Mouse (Mus musculus) intestine, postnatal 0 days (tissue): ENCODE results near the gene Elf1. TPM values are rescaled to one million over a fixed set of nuclear protein-coding genes. Genes with fewer than 3 reads are reported as not detected.

Experiments used
- ATAC-seq: fragments of 200-750 bp; cut with Nextera tagmentation; 2 replicates; pipeline ENCODE4 v1.8.0; 2017; ENCODE audit warnings: mild to moderate bottlenecking, moderate TSS enrichment, moderate library complexity
- H3K27ac ChIP-seq: fragments of 300-500 bp; sonication (generic); 2 replicates; pipeline ENCODE4 v1.5.1; 2014; ENCODE audit warnings: mild to moderate bottlenecking, low read depth, low read length, moderate library complexity
- H3K27me3 ChIP-seq: fragments of 300-500 bp; sonication (generic); replicated peaks from 2 replicates; pipeline ENCODE4 v1.6.1; 2014; ENCODE audit warnings: low read length, mixed read lengths; ENCODE audit not compliant: control insufficient read depth, insufficient read depth
- H3K36me3 ChIP-seq: fragments of 300-500 bp; sonication (generic); 2 replicates; pipeline ENCODE4 v1.6.1; 2014; ENCODE audit warnings: mild to moderate bottlenecking, moderate library complexity; ENCODE audit not compliant: control insufficient read depth, insufficient read depth
- H3K4me1 ChIP-seq: fragments of 300-500 bp; sonication (generic); replicated peaks from 2 replicates; pipeline ENCODE4 v1.6.1; 2014; ENCODE audit warnings: antibody characterized with exemption, low read length, mixed read lengths; ENCODE audit not compliant: control insufficient read depth, insufficient read depth
- H3K4me2 ChIP-seq: fragments of 300-500 bp; sonication (generic); replicated peaks from 2 replicates; pipeline ENCODE4 v1.6.1; 2014; ENCODE audit warnings: low read depth, mild to moderate bottlenecking, moderate library complexity
- H3K4me3 ChIP-seq: fragments of 300-500 bp; sonication (generic); 2 replicates; pipeline ENCODE4 v1.5.1; 2014; ENCODE audit warnings: low read depth, low read length
- H3K9ac ChIP-seq: fragments of 300-500 bp; sonication (generic); 2 replicates; pipeline ENCODE4 v1.6.1; 2014; ENCODE audit warnings: mild to moderate bottlenecking, low read depth, low read length
- H3K9me3 ChIP-seq: fragments of 300-500 bp; sonication (generic); 2 replicates; pipeline ENCODE4 v1.6.1; 2016; ENCODE audit warnings: mixed run types; ENCODE audit not compliant: control insufficient read depth
- CTCF ChIP-seq: sonication (generic); IDR thresholded peaks from 2 replicates; pipeline ENCODE4 v1.5.1; 2016; ENCODE audit warnings: low read depth, mild to moderate bottlenecking, control low read depth, antibody characterized with exemption, moderate library complexity
- WGBS: fragments of 180-500 bp; shearing (Covaris S2); extraction: QIAGEN DNeasy Blood & Tissue Kit; methylation state at CpG from one replicate; pipeline ENCODE4 v1.1.7; 2014; 5-methylcytosine and 5-hydroxymethylcytosine counted together
- polyA plus RNA-seq: library from polyadenylated mRNA; unstranded; fragments of >200 nt; fragmentation: Nextera tagmentation; extraction: Ambion mirVana; gene quantifications from 2 replicates; pipeline ENCODE4 v1.2.1, GENCODE M21; 2015

The Elf1 gene
- polyA plus RNA-seq, 1 experiment from 2014 or later, result 19.2 TPM

DNA sequence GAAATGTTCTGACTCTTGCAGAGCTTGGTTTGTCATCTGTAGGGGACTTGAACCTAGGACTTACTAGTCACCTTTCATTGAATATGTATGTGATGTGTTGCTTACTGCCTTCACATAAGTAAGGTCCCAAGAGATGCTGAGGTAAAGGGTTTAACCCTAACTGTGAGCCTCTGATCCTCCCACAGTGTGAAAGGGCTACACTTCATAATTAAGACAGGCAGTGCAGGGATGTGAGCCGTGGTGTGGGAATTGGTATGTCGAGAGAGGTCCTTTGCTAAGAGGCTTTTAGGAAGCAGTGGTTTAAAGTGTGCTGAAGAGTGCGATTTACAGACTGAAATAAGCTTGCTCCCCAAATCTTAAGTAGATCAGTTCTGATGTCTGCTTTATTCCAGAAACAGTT, 55.8 kb downstream of the Elf1 start:
- TF ChIP-seq CTCF, result no peak
- Histone ChIP-seq H3K9me3 (no peaks in the 10 kb centered on the region), H3K4me2 (no peak overlapping the region), H3K36me3 (peaks cover 8% of the 10 kb centered on the region), H3K4me1 (0 out of 2 replicates have a peak, but pooled peaks cover 6% of the 10 kb centered on the region), H3K27ac (no peak overlapping the region), H3K4me3 (no peak overlapping the region), H3K27me3 (no peaks in the 10 kb centered on the region), H3K9ac (no peak overlapping the region)
- WGBS, result 76% methylated on average over 3 of the region's 3 CpGs
- ATAC-seq, result no peak

DNA sequence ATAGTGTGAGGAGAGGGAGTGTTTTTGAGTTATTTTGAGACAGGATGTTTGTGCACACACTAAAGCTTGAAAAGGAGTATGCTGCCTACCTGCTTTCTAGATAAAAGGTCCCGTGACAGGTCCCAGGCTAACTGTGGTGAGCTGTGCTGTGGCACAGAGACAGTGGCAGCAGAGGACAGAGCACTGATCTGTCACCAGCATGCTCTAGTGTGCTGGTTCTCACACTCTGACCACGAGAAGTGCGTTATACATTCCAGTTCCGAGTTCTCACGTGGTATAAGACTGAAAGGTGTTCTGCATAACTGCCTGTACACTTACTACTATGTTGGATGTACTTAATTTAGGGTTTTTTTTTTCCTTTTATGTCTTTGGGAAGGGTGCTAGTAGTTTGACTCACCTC, 56.5 kb downstream of the Elf1 start:
- Histone ChIP-seq H3K27me3 (no peaks in the 10 kb centered on the region), H3K27ac (no peak overlapping the region), H3K4me2 (no peak overlapping the region), H3K9me3 (no peaks in the 10 kb centered on the region), H3K9ac (no peak overlapping the region), H3K36me3 (peaks cover 8% of the 10 kb centered on the region), H3K4me1 (0 out of 2 replicates have a peak, but pooled peaks cover 2% of the 10 kb centered on the region), H3K4me3 (no peak overlapping the region)
- ATAC-seq, result no peak
- 78% methylated on average over 5 of the region's 5 CpGs for WGBS
- TF ChIP-seq CTCF, result no peak

DNA sequence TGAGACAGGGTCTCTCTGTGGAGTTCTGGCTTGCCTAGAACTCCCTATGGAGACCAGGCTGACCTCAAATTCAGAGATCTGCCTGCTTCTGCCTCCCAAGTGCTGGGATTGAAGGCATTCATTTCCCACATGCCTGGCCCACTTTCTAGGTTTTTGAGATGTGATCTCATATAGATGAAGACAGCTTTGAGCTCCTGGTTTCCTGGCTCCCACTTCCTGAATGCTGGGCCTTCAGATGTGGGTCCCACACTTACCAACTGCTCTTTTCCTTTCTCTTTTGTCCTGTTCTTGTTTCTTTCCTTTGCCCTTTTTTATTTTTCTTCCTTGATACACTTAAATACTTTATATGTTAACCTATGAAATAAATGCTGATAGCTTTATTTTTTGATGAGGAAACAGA, 56.9 kb downstream of the Elf1 start:
- no peaks in the 10 kb centered on the region for H3K9me3 ChIP-seq
- ATAC-seq, result no peak
- TF ChIP-seq CTCF, result no peak
- no peak overlapping the region for H3K27ac ChIP-seq
- H3K4me1 ChIP-seq, result 0 out of 2 replicates have a peak, but pooled peaks cover 2% of the 10 kb centered on the region
- H3K36me3 ChIP-seq, result peaks cover 8% of the 10 kb centered on the region
- no peak overlapping the region for H3K9ac ChIP-seq
- no peak overlapping the region for H3K4me2 ChIP-seq
- no peaks in the 10 kb centered on the region for H3K27me3 ChIP-seq
- H3K4me3 ChIP-seq, result no peak overlapping the region

DNA sequence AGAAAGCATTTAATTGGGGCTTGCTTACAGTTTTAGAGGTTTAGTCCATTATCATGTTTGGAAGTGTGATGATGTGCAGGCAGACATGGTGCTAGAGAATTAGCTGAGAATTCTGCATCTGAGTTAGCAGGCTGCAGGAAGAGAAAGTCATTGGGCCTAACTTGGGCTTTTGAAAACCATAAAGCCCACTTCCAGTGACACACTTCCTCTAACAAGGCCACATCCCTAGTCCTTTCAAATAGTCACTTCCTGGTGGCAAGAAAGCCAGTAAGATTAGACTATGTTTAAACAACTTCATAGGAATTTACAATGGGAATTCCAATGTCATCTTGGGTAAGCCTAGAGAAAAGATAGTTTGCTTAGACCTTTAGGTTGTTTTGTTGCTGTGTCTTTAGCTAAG, 60.6 kb downstream of the Elf1 start:
- ATAC-seq, result no peak
- no peak overlapping the region for H3K4me3 ChIP-seq

DNA sequence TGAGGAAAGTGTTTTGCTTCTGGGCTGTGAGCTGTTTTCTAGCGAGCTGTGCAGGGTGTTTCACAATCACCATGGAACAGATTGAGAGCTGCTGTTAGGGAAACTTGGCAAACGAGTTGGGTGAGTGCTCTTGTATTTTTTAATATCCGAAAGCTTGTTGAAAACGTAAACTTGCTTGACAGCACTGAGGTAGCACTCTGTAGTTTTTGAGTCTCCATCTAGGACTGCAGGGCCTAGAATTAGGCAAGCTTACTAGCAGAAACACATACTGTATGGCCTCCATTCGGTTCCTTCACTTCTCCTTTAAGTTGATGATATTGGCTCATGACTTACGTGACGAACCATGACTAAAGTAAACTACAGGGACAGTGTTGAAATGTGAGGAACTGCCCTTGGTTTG, 68.3 kb downstream of the Elf1 start:
- 25% methylated on average over 7 of the region's 7 CpGs for WGBS
- no peak for TF ChIP-seq CTCF
- Histone ChIP-seq H3K9me3 (no peaks in the 10 kb centered on the region), H3K9ac (no peak overlapping the region), H3K4me3 (no peak overlapping the region), H3K27me3 (no peaks in the 10 kb centered on the region), H3K4me1 (0 out of 2 replicates have a peak, but pooled peaks cover 3% of the 10 kb centered on the region), H3K36me3 (no peaks in the 10 kb centered on the region; the same call in 1 of the 2 replicates), H3K4me2 (no peak overlapping the region), H3K27ac (no peak overlapping the region)
- no peak for ATAC-seq

More for the DNA sequence above, 60.6 kb downstream of the Elf1 start:
- no peaks in the 10 kb centered on the region for H3K27me3 ChIP-seq
- H3K4me2 ChIP-seq, result no peak overlapping the region
- H3K9ac ChIP-seq, result no peak overlapping the region
- no peak overlapping the region for H3K27ac ChIP-seq
- H3K9me3 ChIP-seq, result no peaks in the 10 kb centered on the region
- TF ChIP-seq CTCF, result no peak
- H3K4me1 ChIP-seq, result no peaks in the 10 kb centered on the region
- H3K36me3 ChIP-seq, result peaks cover 8% of the 10 kb centered on the region

DNA sequence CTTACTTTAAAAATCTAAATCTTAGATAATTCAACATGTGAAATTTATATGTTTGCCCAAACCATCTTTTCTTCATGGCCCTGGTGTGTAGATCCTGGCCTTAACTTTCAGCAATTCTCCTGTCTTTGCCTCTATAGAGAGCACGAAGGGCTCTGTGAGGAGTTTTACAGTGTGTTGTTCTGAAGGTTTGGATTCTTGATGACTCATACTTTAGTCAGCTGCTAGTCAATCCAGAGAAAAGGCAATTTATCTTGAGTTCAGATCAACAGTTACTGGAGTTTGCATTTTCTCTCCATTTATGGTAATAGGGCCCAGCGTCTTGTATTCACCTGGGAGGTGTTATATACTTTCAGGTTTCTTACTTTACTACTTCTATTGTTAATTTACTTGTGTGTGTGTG, 70.9 kb downstream of the Elf1 start:
- 48% methylated on average over 2 of the region's 2 CpGs for WGBS
- no peaks in the 10 kb centered on the region; the same call in 1 of the 2 replicates for H3K36me3 ChIP-seq
- H3K4me3 ChIP-seq, result no peak overlapping the region
- ATAC-seq, result 0 out of 2 replicates have a peak, but pooled peaks have one; percentile 32
- no peaks in the 10 kb centered on the region for H3K27me3 ChIP-seq
- peaks cover 3% of the 10 kb centered on the region; the same call in 1 of the 2 replicates for H3K4me1 ChIP-seq
- no peaks in the 10 kb centered on the region for H3K9me3 ChIP-seq
- no peak overlapping the region for H3K4me2 ChIP-seq
- H3K27ac ChIP-seq, result no peak overlapping the region
- TF ChIP-seq CTCF, result no peak
- no peak overlapping the region for H3K9ac ChIP-seq

DNA sequence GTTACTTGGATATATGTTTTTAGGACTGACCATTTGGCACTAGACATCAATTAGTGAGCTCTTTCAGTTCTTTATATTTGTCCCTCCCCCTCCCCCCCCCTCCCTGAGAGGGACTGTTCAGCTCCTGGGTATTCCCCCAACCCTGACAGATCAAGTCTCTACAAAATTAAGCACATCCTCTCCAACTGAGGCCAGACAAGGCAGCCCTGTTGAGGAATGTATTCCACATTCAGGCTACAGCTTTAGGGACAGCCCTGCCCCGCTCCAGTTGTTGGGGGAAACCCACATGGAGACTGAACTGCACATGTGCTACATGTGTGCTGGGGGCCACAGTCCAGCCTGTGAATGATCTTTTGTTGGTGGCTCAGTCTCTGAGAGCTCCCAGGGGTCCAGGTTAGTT, 71.9 kb downstream of the Elf1 start:
- Histone ChIP-seq H3K4me3 (no peak overlapping the region), H3K36me3 (no peaks in the 10 kb centered on the region; the same call in 1 of the 2 replicates), H3K27me3 (no peaks in the 10 kb centered on the region), H3K4me1 (peaks cover 3% of the 10 kb centered on the region; the same call in 1 of the 2 replicates), H3K9ac (no peak overlapping the region), H3K27ac (no peak overlapping the region), H3K4me2 (no peak overlapping the region), H3K9me3 (no peaks in the 10 kb centered on the region)
- TF ChIP-seq CTCF, result no peak
- 92% methylated on average over 1 of the region's 1 CpGs for WGBS
- ATAC-seq, result no peak
